Mouse (Mus musculus) heart, embryonic 15.5 days (tissue): ENCODE measurements around the gene Natd1. TPM values are rescaled to one million over a fixed set of nuclear protein-coding genes. Genes with fewer than 3 reads are reported as not detected.
"Not testable (repeated sequence)": the region's sequence is repeated elsewhere in the genome, so short reads cannot be mapped to it uniquely, and the experiment has no call there.

Experiments
- ATAC-seq: fragments of 200-750 bp; cut with Nextera tagmentation; replicated peaks from 2 replicates; pipeline ENCODE4 v1.8.0; 2017; ENCODE audit warnings: low read depth, moderate TSS enrichment; ENCODE audit not compliant: insufficient number of reproducible peaks, insufficient read depth, low FRiP score
- H3K27ac ChIP-seq: fragments of 300-500 bp; sonication (generic); 2 replicates; pipeline ENCODE4 v1.5.1; 2015; ENCODE audit warnings: mild to moderate bottlenecking, inconsistent platforms
- H3K27me3 ChIP-seq: fragments of 300-500 bp; sonication (generic); 2 replicates; pipeline ENCODE4 v1.6.1; 2015; ENCODE audit warnings: inconsistent platforms
- H3K36me3 ChIP-seq: fragments of 300-500 bp; sonication (generic); 2 replicates; pipeline ENCODE4 v1.6.1; 2015; ENCODE audit warnings: mild to moderate bottlenecking, inconsistent platforms
- H3K4me1 ChIP-seq: fragments of 300-500 bp; sonication (generic); replicated peaks from 2 replicates; pipeline ENCODE4 v1.6.1; 2015; ENCODE audit warnings: inconsistent platforms
- H3K4me2 ChIP-seq: fragments of 300-500 bp; sonication (generic); 2 replicates; pipeline ENCODE4 v1.6.1; 2015; ENCODE audit warnings: inconsistent platforms, mild to moderate bottlenecking, moderate library complexity
- H3K4me3 ChIP-seq: fragments of 300-500 bp; sonication (generic); 2 replicates; pipeline ENCODE4 v1.5.1; 2015; ENCODE audit warnings: mild to moderate bottlenecking, inconsistent platforms
- H3K9ac ChIP-seq: fragments of 300-500 bp; sonication (generic); 2 replicates; pipeline ENCODE4 v1.6.1; 2015; ENCODE audit warnings: mild to moderate bottlenecking, inconsistent platforms
- H3K9me3 ChIP-seq: fragments of 300-500 bp; sonication (generic); replicated peaks from 2 replicates; pipeline ENCODE4 v1.6.1; 2016; ENCODE audit warnings: inconsistent platforms
- WGBS: fragments of 180-500 bp; shearing (Covaris S2); methylation state at CpG from one replicate; pipeline ENCODE4 v1.1.7; 2015; ENCODE audit warnings: mixed read lengths; 5-methylcytosine and 5-hydroxymethylcytosine counted together
- polyA plus RNA-seq: library from polyadenylated mRNA; unstranded; fragments of >200 nt; fragmentation: Nextera tagmentation; extraction: Ambion mirVana; gene quantifications from 2 replicates; pipeline ENCODE4 v1.2.1, GENCODE M21; 2015

Natd1 gene
- polyA plus RNA-seq, 1 experiment from 2014 or later = 11.9 TPM

- not testable (repeated sequence) for H3K27me3 ChIP-seq, H3K27ac ChIP-seq, H3K9ac ChIP-seq
Observed at GRCm38 (mm10) chr11:60886986-60887385, 27.6 kb downstream of the Natd1 start.

GRCm38 (mm10) chr11:60882386-60882785 is 32.2 kb downstream of the Natd1 start:
- Histone ChIP-seq H3K27ac (no peak overlapping the region), H3K27me3 (no peaks in the 10 kb centered on the region), H3K4me2 (no peak overlapping the region), H3K36me3 (no peaks in the 10 kb centered on the region), H3K4me1 (peaks cover 23% of the 10 kb centered on the region), H3K4me3 (no peak overlapping the region), H3K9ac (no peak overlapping the region), H3K9me3 (no peaks in the 10 kb centered on the region)
- WGBS = 77% methylated on average over 3 of the region's 3 CpGs
- ATAC-seq = no peak

More at GRCm38 (mm10) chr11:60886986-60887385, 27.6 kb downstream of the Natd1 start:
- not testable (repeated sequence) for H3K9me3 ChIP-seq, H3K36me3 ChIP-seq, H3K4me3 ChIP-seq, ATAC-seq, H3K4me2 ChIP-seq
- 82% methylated on average over 3 of the region's 3 CpGs for WGBS
- H3K4me1 ChIP-seq = peaks cover 16% of the 10 kb centered on the region

- Histone ChIP-seq H3K36me3 (no peaks in the 10 kb centered on the region), H3K9ac (no peak overlapping the region), H3K4me3 (no peak overlapping the region), H3K27ac (no peak overlapping the region), H3K9me3 (no peaks in the 10 kb centered on the region), H3K27me3 (no peaks in the 10 kb centered on the region), H3K4me1 (peaks cover 37% of the 10 kb centered on the region), H3K4me2 (no peak overlapping the region)
- WGBS = 86% methylated on average over 4 of the region's 4 CpGs
- ATAC-seq = no peak
Observed at GRCm38 (mm10) chr11:60880559-60880958, 34.0 kb downstream of the Natd1 start.

DNA sequence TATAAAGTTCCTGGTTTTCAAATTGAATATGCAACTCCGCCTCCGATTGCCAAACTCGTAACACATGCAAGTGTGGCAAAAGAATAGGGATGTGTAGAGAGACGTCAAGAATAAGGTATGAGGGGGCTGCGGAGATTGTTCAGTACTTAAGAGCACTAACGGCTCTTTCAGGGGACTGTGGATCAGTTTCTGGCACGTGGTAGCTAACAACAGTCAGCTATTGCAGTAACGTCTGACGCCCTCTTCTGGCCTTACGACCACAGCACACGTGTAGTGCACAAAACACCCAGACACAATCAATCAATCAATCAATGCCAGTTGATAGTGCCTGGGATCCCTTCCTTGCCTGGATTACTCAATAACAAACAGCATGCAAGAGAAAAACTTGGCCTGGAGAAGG is 35.1 kb downstream of the Natd1 start:
- Histone ChIP-seq H3K36me3 (no peaks in the 10 kb centered on the region), H3K27ac (peak overlapping the region; percentile 95), H3K4me3 (peak overlapping the region; percentile 84), H3K27me3 (no peaks in the 10 kb centered on the region), H3K4me2 (peak overlapping the region; percentile 63), H3K9ac (peak overlapping the region; percentile 70), H3K9me3 (no peaks in the 10 kb centered on the region), H3K4me1 (peaks cover 47% of the 10 kb centered on the region)
- no peak for ATAC-seq
- WGBS = 4% methylated on average over 11 of the region's 11 CpGs

GRCm38 (mm10) chr11:60878675-60879294 is 35.8 kb downstream of the Natd1 start, which contains the start of gene Tmem11:
Gene Tmem11 (minus strand): TSS chr11:60879272.
- H3K9ac ChIP-seq = peak within 1 kb of the TSS; percentile 96
- H3K36me3 ChIP-seq = no peaks in the 10 kb centered on the region
- peak; percentile 98 for ATAC-seq
- under 1% methylated on average over 61 of the region's 62 CpGs for WGBS
- H3K4me1 ChIP-seq = peaks cover 48% of the 10 kb centered on the region
- H3K9me3 ChIP-seq = no peaks in the 10 kb centered on the region
- peak within 1 kb of the TSS; percentile 95 for H3K27ac ChIP-seq
- peak within 1 kb of the TSS; percentile 84 for H3K4me3 ChIP-seq
- H3K4me2 ChIP-seq = peak within 1 kb of the TSS; percentile 69
- H3K27me3 ChIP-seq = no peaks in the 10 kb centered on the region

DNA sequence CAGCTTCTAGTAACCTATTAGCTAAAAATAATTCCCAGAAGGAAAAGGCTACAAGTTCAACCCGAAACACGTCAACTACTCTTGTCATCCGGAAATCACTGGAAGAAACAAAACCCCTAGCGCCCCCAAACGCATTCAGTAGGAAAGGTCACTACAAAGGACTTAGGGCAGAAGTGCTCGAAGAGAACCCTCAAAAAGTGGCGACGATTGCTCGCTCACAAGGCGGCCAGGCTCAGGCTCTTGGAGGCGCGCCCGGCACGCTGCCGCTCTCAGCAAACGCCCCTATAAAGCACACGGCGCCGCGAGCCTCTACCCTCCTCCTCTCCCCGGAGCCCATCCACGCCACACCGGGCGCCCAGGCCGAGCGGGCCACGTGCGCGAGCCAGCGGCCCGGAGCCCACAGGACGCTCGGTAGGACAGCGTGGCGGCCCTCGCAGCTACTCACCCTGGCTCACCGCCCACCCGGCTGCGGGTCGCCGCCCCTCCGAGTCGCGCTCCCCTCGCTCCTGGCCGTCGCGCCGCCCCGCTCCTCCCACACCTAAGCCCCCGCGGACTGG is 36.4 kb downstream of the Natd1 start:
- peak overlapping the region; percentile 95 for H3K27ac ChIP-seq
- H3K36me3 ChIP-seq = no peaks in the 10 kb centered on the region
- H3K27me3 ChIP-seq = no peaks in the 10 kb centered on the region
- no peaks in the 10 kb centered on the region for H3K9me3 ChIP-seq
- H3K4me3 ChIP-seq = peak overlapping the region; percentile 84
- ATAC-seq = peak; percentile 54
- H3K9ac ChIP-seq = peak overlapping the region; percentile 96
- peak overlapping the region; percentile 69 for H3K4me2 ChIP-seq
- WGBS = under 1% methylated on average over 45 of the region's 52 CpGs
- H3K4me1 ChIP-seq = peaks cover 52% of the 10 kb centered on the region

- no peaks in the 10 kb centered on the region for H3K27me3 ChIP-seq
- H3K4me2 ChIP-seq = no peak overlapping the region
- H3K4me1 ChIP-seq = peaks cover 80% of the 10 kb centered on the region
- no peak overlapping the region for H3K4me3 ChIP-seq
- H3K9me3 ChIP-seq = no peaks in the 10 kb centered on the region
- H3K36me3 ChIP-seq = no peaks in the 10 kb centered on the region
- ATAC-seq = no peak
- H3K9ac ChIP-seq = no peak overlapping the region
- H3K27ac ChIP-seq = 0 out of 2 replicates have a peak overlapping the region, but pooled peaks have one; percentile 7
- WGBS = 71% methylated on average over 6 of the region's 6 CpGs
Observed at GRCm38 (mm10) chr11:60873101-60873500, 41.4 kb downstream of the Natd1 start.

DNA sequence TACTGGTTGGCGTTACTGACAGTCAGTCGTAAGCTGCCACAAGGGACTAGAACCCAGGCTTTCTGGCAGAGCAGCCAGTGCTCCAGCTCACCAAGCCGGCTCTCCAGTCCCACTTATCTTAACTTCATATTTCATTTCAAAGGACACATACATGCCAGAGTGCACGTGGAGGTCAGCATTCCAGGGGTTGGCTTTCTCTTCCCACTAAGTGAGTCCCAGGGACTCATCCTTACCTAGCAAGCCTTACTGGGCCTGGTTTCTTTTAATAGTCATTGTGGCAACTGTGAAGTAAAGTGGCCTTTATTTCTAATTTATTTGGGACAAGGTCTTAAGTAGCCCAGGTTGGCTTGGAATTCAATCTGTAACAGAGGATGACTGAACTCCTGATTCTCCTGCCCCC is 43.1 kb downstream of the Natd1 start:
- ATAC-seq = no peak
- Histone ChIP-seq H3K9ac (no peak overlapping the region), H3K9me3 (no peaks in the 10 kb centered on the region), H3K27ac (0 out of 2 replicates have a peak overlapping the region, but pooled peaks have one; percentile 33), H3K4me2 (no peak overlapping the region), H3K36me3 (peaks cover 6% of the 10 kb centered on the region; the same call in 1 of the 2 replicates), H3K4me3 (no peak overlapping the region), H3K4me1 (peaks cover 83% of the 10 kb centered on the region), H3K27me3 (no peaks in the 10 kb centered on the region)
- whole genome bisulfite sequencing = 30% methylated on average over 4 of the region's 4 CpGs

GRCm38 (mm10) chr11:60869471-60869870 is 45.1 kb downstream of the Natd1 start:
- 92% methylated on average over 6 of the region's 6 CpGs for WGBS
- H3K4me3 ChIP-seq, H3K4me2 ChIP-seq, ATAC-seq, H3K27ac ChIP-seq, H3K9ac ChIP-seq, H3K9me3 ChIP-seq, H3K27me3 ChIP-seq: not testable (repeated sequence)
- H3K36me3 ChIP-seq = peaks cover 12% of the 10 kb centered on the region
- H3K4me1 ChIP-seq = peaks cover 79% of the 10 kb centered on the region

- 73% methylated on average over 8 of the region's 8 CpGs for WGBS
- H3K9me3 ChIP-seq = no peaks in the 10 kb centered on the region
- H3K4me1 ChIP-seq = peaks cover 82% of the 10 kb centered on the region
- H3K9ac ChIP-seq = no peak overlapping the region
- H3K4me2 ChIP-seq = no peak overlapping the region
- H3K4me3 ChIP-seq = no peak overlapping the region
- no peak overlapping the region for H3K27ac ChIP-seq
- ATAC-seq = no peak
- peaks cover 24% of the 10 kb centered on the region for H3K36me3 ChIP-seq
- no peaks in the 10 kb centered on the region for H3K27me3 ChIP-seq
Observed at GRCm38 (mm10) chr11:60867904-60868303, 46.6 kb downstream of the Natd1 start.

DNA sequence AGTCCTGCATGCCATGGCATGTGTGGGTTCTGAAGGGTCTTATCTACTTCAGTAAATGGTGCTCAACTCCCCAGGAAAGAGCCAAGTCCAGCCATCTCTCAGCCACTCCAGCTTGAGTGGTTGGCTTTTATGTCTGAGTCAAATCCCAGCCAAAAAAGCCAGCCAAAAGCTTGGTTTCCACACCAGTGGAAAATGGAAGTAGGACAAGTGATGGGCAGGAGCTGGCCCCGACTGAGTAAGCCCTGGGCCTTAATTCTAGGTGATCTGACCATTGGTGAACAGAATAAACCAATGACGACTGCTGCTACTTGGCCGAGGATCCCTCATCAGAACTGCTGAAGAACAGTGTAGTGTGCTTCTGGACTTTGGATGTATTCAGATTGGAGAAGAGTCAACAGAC is 47.1 kb downstream of the Natd1 start:
- H3K4me1 ChIP-seq = peaks cover 79% of the 10 kb centered on the region

DNA sequence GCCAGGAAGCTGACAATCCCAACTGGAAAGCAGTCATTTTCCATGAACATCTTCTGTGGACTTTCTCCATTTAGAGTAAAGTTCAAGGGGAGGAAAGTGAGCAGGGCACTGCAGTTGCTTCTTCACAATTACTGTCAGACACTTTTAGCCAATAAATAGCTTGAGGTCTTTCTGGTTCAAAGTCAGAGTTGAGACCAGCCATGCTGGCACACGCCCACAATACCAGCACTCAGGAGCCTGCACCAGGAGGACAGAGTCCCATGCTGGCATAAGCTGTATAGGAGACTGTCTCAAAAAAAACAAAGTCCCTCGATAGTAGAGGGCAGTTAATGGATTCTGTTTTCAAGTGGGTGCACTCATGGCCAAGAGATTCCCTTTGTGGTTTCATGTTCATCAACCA is 48.5 kb downstream of the Natd1 start:
- WGBS = 48% methylated on average over 2 of the region's 2 CpGs
- no peak for ATAC-seq
- peaks cover 41% of the 10 kb centered on the region for H3K36me3 ChIP-seq
- H3K27ac ChIP-seq = no peak overlapping the region
- no peaks in the 10 kb centered on the region for H3K9me3 ChIP-seq
- H3K27me3 ChIP-seq = no peaks in the 10 kb centered on the region
- no peak overlapping the region for H3K4me3 ChIP-seq
- H3K4me2 ChIP-seq = no peak overlapping the region
- H3K4me1 ChIP-seq = peaks cover 68% of the 10 kb centered on the region
- H3K9ac ChIP-seq = no peak overlapping the region

More for the DNA sequence above, 47.1 kb downstream of the Natd1 start:
- 77% methylated on average over 3 of the region's 3 CpGs for whole genome bisulfite sequencing
- no peak for ATAC-seq
- H3K9me3 ChIP-seq = no peaks in the 10 kb centered on the region
- 0 out of 2 replicates have a peak overlapping the region, but pooled peaks have one; percentile 9 for H3K27ac ChIP-seq
- no peaks in the 10 kb centered on the region for H3K27me3 ChIP-seq
- no peak overlapping the region for H3K4me3 ChIP-seq
- H3K9ac ChIP-seq = no peak overlapping the region
- H3K36me3 ChIP-seq = peaks cover 29% of the 10 kb centered on the region
- H3K4me2 ChIP-seq = no peak overlapping the region
